ENCODE assay signal across 8 mouse cellular contexts in the genomic region with DNA sequence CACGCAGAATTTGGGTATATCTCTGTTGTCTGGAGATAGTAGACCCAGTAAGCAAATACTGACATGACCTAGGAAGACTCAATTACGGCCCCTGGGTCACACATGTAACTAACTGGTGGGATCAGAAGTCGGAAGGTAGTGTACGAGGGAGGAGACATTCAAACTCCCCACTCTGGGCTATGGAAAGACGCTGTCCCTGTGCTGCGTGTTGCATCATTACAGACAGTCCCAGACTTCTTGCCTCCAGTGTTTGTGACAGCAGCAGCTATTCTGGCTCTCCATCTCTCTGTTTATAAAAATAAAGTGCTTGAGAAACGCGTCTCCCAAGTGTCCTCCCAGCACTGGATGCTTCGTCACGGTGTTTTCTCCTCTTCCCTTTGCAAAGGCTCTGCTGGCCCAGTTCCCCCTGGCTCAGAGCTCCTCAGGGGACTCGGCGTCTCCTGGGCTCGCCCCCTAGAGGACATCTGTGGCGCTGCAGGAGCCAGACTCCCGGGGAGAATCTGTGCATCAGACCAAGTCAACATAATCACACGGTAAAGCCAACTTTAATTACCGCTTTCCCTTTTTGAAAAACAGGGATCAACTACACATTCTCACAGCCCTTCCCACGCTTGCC. TPM values are rescaled to one million over a fixed set of nuclear protein-coding genes. Genes with fewer than 3 reads are reported as not detected.
DNase-seq lines count a peak whose midpoint lies in the region; ATAC-seq lines count a peak whose summit lies in the region.

No protein-coding gene starts in this region.

- H3K36me3 ChIP-seq in hindbrain, embryonic 12.5 days: no peaks in the 10 kb centered on the region

- peak; percentile 64 for DNase-seq in MEL-GATA-1-ER (ENCODE audit: extremely low read depth, low read depth)
- peak; percentile 93 for DNase-seq in cerebellum, adult 9-10 months
- peak; percentile 70 to 84 for DNase-seq in frontal cortex, postnatal 10 days (ENCODE audit: low spot score in 2 of 2)
- peak; percentile 87 to 95 for DNase-seq in layer of hippocampus, postnatal 25 days (ENCODE audit: extremely low spot score in 1 of 2, low spot score in 1 of 2)
- DNase-seq in lung, postnatal 14 days: peak; percentile 96
- peak; percentile 61 for DNase-seq in retina, adult 2 months (ENCODE audit: low read depth, low spot score)
- peak; percentile 92 for DNase-seq in thymus, postnatal 25 days

- peaks cover 4% of the 10 kb centered on the region for H3K4me1 ChIP-seq in hindbrain, embryonic 12.5 days

- no peak overlapping the region for H3K27ac ChIP-seq in hindbrain, embryonic 12.5 days

- H3K4me3 ChIP-seq in hindbrain, embryonic 12.5 days: no peak overlapping the region

- H3K4me2 ChIP-seq in hindbrain, embryonic 12.5 days (replicated peaks): peak overlapping the region; percentile 30

- no peaks in the 10 kb centered on the region for H3K27me3 ChIP-seq in hindbrain, embryonic 12.5 days

- H3K9me3 ChIP-seq in hindbrain, embryonic 12.5 days (replicated peaks): no peaks in the 10 kb centered on the region

- WGBS in hindbrain, embryonic 12.5 days: 22% methylated on average over 18 of the region's 18 CpGs

- ATAC-seq in hindbrain, embryonic 12.5 days (ENCODE audit: low FRiP score): peak; percentile 61; the same call in 1 of the 2 replicates

- H3K9ac ChIP-seq in hindbrain, embryonic 12.5 days: no peak overlapping the region

RNA-seq across cellular contexts. Expression of a gene that starts 18.6 kb away (rescaled TPM):
- 88.1 and 103 TPM in 2 replicates for polyA plus RNA-seq in hindbrain, embryonic 12.5 days (2016; fragmentation: Nextera tagmentation; extraction: Ambion mirVana)
- 10 to 100 TPM; 37.6 to 38.6 TPM for total RNA-seq in layer of hippocampus, postnatal 25 days (2021)
